Mouse (Mus musculus): ENCODE measurements at regions not wholly inside any gene's neighbourhood (a gene's known extent, or its start where the extent isn't known, plus 50 kb on each side); places are given as distances from the start of the nearest gene placed in this dataset.
"Not testable (repeated sequence)": the region's sequence is repeated elsewhere in the genome, so short reads cannot be mapped to it uniquely, and the experiment has no call there.

DNA sequence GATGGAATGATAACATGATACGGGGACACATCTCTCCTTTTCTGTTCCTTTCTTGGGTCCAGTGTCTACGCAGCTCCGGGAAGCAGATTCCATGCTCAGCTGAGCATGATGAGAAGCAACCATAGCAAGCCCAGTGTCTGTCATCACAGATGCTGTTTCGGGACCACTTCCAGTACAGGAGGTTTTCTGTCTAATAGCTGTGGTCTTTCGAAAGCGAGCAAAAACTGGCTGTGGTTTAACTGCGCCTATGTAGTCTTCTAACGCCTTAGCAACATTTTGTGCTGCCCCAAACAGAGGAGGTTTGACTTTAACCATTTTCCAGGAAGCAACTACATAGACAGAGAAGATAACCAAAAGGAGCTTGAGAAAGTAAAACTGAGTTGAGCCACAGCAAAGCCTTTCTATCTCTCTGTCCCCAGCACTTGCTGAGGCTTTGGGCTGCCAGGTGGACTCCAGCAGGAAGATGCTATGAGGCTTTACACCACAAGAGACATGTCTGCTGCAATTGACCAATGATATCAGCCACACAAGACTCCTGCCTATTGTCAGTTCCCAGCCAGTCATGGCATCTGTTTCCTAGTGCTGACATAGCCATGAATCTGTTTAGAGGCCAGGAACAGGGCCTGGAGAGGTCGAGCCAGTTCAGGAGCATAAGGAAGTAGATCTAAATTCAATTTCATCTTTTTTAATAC, 95.1 kb downstream of the Stard3nl start:
- intact Hi-C loops (cut with DNase I); DNase-seq (ENCODE audit: low spot score in 2 of 2): not testable (repeated sequence)

DNA sequence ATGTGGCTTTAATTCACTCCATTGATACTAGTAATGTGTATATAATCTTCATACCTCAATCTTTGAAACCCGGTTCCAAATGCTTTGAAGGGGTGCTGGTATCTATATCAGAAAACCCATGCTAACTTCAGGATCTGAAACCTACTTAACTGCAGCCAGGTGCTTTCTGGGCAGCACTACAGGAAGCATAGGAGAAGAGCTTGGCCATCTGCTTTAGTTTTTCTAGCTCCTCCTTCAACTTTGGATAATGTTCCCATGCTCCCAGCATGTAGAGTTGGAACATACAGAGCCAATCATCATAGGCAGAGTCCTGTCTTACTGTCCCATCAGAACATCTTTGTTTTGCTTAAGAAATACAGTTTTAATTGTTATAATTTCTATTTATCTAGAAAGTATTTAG, 99.3 kb downstream of the Stard3nl start:
- intact Hi-C loops (cut with DNase I), result no loop called here
- DNase-seq (ENCODE audit: low spot score in 2 of 2), result no peak

DNA sequence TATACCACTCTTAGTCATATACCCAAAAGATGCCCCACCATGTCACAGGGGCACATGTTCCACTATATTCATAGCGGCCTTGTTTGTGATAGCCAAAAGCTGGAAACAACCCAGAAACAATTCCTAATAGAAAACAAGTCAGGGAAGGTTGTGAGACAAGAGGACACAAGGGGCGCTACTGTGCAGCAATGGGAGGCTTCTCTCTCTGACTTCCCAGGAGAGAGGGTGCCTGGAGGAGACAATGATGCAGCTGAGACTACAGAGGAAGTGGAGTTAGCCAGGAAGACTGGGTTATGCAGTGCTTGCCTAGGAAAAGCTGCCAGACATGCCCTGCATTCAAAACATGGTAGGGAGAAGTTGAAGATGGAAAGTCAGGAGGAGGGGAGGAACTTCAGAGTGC, 102.6 kb downstream of the Stard3nl start:
- intact Hi-C loops (cut with DNase I), result no loop called here

DNA sequence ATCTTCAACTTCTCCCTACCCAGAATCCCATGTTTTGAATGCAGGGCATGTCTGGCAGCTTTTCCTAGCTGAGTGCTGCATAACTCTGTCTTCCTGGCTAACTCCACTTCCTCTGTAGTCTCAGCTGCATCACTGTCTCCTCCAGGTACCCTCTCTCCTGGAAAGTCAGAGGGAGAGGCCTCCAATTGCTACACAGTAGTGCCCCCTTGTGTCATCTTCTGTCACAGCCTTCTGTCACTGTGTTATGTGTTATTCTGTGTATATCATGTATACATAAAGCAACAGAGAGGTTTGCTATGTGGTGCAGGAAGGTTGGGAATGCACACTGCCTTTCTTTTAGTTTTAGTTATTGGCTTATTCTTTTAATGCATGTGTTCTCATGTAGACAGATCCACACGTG, 112.4 kb downstream of the Stard3nl start:
- DNase-seq (ENCODE audit: low spot score in 2 of 2), result no peak
- intact Hi-C loops (cut with DNase I), result no loop called here

More for the DNA sequence above, 102.6 kb downstream of the Stard3nl start:
- DNase-seq (ENCODE audit: low spot score in 2 of 2), result no peak

DNA sequence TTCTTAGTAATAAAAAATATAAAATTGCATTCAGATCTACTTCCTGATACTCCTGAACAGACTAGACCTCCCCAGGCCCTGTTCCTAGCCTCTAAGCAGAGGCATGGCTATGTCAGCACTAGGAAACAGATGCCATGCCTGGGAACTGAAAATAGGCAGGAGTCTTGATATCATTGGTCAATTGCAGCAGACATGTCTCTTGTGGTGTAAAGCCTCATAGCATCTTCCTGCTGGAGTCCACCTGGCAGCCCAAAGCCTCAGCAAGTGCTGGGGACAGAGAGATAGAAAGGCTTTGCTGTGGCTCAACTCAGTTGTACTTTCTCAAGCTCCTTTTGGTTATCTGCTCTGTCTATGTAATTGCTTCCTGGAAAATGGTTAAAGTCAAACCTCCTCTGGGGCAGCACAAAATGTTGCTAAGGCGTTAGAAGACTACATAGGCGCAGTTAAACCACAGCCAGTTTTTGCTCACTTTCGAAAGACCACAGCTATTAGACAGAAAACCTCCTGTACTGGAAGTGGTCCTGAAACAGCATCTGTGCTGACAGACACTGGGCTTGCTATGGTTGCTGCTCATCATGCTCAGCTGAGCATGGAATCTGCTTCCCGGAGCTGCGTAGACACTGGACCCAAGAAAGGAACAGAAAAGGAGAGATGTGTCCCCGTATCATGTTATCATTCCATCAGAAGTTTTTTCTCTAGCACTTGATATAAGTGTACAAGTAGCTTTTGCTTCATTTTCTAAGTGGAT, 122.9 kb downstream of the Stard3nl start:
- DNase-seq (ENCODE audit: low spot score in 2 of 2); intact Hi-C loops (cut with DNase I): not testable (repeated sequence)

DNA sequence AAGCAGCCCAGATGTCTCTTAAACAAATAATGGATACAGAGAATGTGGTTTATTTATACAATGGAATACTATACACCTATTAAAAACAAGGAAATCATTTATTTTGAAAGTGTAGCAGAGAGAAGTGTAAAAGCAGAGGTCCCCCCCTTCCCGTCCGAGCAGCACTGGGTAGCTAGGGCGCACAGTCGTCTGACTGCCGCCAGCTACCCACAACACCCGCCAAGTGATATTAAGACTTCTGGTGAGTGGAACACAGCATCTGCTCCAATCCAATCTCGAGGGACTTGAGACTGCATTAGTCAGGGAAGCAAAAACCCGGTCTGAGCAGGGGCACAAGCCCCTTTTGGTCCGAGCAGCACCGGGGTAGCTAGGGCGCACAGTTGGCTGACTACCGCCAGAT, 130.6 kb downstream of the Stard3nl start:
- DNase-seq (ENCODE audit: low spot score in 2 of 2); intact Hi-C loops (cut with DNase I): not testable (repeated sequence)

DNA sequence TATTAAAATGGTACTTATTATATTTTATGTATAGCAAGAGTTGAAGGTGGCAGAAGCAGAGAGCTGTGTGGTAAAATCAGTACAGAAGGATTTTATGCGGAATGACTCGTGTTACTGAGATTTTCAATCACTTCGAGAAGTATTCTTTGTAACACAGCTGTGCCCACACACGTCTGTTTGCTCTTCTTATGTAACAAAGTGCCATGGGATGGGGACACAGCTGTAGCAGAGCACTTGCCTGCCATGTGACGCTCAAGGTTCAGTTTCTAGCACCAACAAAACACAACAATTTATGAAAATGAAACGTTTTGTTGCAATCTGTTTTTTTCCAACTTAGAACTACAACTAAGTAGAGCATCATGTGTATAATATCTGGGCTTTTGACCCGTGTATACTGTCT, 149.0 kb downstream of the Stard3nl start:
- intact Hi-C loops (cut with DNase I), result not testable (repeated sequence)
- DNase-seq (ENCODE audit: low spot score in 2 of 2), result peak in 1 of 2 experiments; percentile 17

DNA sequence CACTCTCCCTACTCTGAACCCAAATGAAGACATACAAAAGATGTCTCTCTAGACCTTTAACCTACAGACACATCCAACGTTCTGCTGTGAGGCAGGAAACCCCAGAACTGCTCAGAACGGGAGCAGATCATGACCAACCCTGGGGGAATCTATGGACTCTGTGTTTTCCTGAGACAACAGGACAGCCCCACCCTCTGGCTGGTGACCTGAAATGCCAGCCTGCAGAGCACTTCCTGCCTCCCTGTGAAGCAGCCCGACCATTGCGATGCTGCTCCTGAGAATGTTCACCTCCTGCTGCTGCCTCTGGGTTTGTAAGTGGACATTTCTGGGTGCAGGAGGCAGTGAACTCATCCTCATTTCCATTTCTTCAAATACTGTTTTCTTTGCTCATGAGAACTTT, 153.0 kb downstream of the Stard3nl start:
- DNase-seq (ENCODE audit: low spot score in 2 of 2); intact Hi-C loops (cut with DNase I): not testable (repeated sequence)

DNA sequence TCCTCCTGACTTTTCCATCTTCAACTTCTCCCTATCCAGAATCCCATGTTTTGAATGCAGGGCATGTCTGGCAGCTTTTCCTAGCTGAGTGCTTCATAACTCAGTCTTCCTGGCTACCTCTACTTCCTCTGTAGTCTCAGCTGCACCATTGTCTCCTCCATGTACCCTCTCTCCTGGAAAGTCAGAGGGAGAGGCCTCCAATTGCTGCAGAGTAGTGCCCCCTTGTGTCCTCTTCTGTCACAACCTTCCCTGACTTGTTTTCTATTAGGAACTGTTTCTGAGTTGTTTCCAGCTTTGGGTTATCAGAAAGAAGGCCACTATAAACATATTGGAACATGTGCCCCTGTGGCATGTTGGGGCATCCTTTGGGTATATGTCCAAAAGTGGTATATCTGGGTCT, 159.3 kb downstream of the Stard3nl start:
- intact Hi-C loops (cut with DNase I), result loop anchor here (5.0 kb wide), 1 partner anchor 59 kb away; no protein-coding TSS in a partner anchor
- DNase-seq (ENCODE audit: low spot score in 2 of 2), result peak; percentile 14 to 19

DNA sequence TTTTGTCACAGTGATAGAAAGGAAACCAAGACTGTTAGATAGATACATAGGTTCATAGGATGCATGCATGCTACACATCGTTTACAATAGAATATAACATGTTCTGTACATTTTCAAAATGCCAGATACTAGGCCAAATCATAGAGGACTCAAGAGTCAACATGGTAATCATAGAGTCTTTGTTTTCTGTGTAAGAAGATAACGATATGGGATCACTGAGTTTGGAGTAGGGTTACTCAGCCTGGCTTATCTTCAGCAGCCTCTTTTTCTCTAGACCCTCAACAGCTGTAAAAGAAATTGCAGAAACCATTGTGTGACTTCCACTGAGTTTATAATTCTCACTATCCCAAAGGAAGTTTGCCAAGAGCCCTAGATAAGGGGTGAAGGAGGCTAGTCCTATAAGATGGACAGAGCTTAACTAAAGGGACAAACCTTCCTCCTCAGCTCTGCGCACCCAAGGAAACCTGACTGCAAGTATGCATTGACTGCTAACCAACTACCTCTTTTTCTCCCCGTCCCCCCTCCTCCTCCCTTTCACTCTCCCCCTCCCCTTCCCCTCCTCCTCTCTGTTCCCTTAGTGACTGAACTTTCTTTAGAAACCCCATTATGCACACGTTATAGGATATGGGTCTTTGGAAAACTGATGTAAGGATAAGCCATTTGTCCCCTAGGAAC, 160.8 kb downstream of the Stard3nl start:
- DNase-seq (ENCODE audit: low spot score in 2 of 2), result no peak
- intact Hi-C loops (cut with DNase I), result loop anchor here (5.0 kb wide), 1 partner anchor 58 kb away; no protein-coding TSS in a partner anchor

DNA sequence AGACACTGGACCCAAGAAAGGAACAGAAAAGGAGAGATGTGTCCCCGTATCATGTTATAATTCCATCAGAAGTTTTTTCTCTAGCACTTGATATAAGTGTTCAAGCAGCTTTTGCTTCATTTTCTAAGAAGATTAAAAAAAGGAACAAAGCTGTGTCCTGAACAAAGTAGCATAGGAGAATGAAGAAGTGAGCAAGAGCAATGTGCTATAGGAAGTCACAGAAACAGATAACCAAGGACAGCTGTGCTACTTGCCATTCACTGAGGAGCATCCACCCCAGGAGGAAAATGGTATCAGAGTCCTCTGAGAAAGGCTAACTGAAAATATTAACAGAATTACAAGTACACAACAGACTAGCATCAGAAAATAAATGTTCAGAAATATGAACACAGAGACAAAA, 175.6 kb downstream of the Stard3nl start:
- DNase-seq (ENCODE audit: low spot score in 2 of 2); intact Hi-C loops (cut with DNase I): not testable (repeated sequence)

DNA sequence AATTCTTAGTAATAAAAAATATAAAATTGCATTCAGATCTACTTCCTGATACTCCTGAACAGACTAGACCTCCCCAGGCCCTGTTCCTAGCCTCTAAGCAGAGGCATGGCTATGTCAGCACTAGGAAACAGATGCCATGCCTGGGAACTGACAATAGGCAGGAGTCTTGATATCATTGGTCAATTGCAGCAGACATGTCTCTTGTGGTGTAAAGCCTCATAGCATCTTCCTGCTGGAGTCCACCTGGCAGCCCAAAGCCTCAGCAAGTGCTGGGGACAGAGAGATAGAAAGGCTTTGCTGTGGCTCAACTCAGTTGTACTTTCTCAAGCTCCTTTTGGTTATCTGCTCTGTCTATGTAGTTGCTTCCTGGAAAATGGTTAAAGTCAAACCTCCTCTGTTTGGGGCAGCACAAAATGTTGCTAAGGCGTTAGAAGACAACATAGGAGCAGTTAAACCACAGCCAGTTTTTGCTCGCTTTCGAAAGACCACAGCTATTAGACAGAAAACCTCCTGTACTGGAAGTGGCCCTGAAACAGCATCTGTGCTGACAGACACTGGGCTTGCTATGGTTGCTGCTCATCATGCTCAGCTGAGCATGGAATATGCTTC, 176.1 kb downstream of the Stard3nl start:
- intact Hi-C loops (cut with DNase I); DNase-seq (ENCODE audit: low spot score in 2 of 2): not testable (repeated sequence)

DNA sequence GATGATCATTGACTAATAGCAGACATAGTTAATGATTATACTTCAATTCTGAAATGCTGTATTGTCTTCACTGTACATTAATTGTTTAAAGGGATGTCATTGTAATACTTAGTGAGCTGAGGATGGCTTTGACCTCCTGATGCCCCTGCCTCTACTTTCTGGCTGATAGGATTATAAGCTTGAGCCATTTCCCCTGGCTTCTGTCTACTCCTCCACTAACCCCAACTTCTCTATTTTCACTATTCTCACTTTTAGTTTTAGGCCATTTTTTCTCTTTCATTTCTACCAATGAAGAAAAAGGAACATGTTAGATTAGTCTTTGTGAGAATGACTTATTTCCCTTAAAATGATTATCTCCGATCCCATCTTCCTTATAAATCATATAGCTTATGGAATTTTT, 190.9 kb downstream of the Stard3nl start:
- DNase-seq (ENCODE audit: low spot score in 2 of 2), result no peak
- intact Hi-C loops (cut with DNase I), result no loop called here

DNA sequence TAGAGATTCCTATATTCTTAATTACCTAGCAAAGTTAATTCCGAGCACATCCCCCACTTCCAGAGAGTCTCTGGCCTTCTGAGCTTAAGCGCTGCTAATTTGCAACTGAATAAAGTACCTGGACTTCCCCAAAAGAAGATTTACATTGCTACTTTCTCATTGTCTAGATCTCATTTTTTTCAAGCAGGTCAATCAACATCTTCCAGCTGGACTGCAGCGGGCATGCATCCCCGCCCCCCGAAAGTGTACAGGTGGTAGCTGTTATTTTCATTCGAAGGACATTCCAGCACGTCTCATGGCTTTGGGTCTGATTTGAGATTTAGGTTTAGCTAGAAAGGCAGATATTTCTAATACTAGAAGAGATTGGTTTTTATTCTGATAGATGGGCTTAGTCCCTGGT, 193.3 kb downstream of the Stard3nl start:
- intact Hi-C loops (cut with DNase I); DNase-seq (ENCODE audit: low spot score in 2 of 2): not testable (repeated sequence)
